ENCODE assay signal across 23 mouse cellular contexts in genomic region chr11:8703876-8704275, GRCm38 (mm10). TPM values are rescaled to one million over a fixed set of nuclear protein-coding genes. Genes with fewer than 3 reads are reported as not detected.
DNase-seq lines count a peak whose midpoint lies in the region; ATAC-seq lines count a peak whose summit lies in the region.
"Had no signal": no experiment of that assay in that cellular context is flagged by ENCODE, and none has a peak within 500 bp of the region (broad histone marks: within the 10 kb centered on the region; RNA-seq: fewer than 3 reads in every experiment).

No protein-coding gene starts in this region.

- H3K4me2 ChIP-seq in limb, embryonic 13.5 days (replicated peaks) = no peak overlapping the region
- H3K4me2 ChIP-seq in embryonic facial prominence, embryonic 15.5 days (replicated peaks) = no peak overlapping the region
- H3K4me2 ChIP-seq: heart, embryonic 15.5 days; hindbrain, embryonic 15.5 days; lung, embryonic 14.5 days; midbrain, embryonic 11.5 days had no signal

- WGBS in limb, embryonic 13.5 days = 55% methylated on average over 6 of the region's 6 CpGs
- 87% methylated on average over 6 of the region's 6 CpGs for WGBS in limb, embryonic 10.5 days
- WGBS in embryonic facial prominence, embryonic 15.5 days = 26% methylated on average over 6 of the region's 6 CpGs
- 86% methylated on average over 6 of the region's 6 CpGs for WGBS in forebrain, embryonic 10.5 days

- ATAC-seq in limb, embryonic 13.5 days (ENCODE audit: low FRiP score, low read depth) = no peak
- peak; percentile 75 for ATAC-seq in embryonic facial prominence, embryonic 15.5 days (ENCODE audit: insufficient number of reproducible peaks, low FRiP score, low TSS enrichment, low read depth)
- peak; percentile 41 for ATAC-seq in megakaryocyte progenitor cell, adult 5-6 weeks (replicated peaks; ENCODE audit: poor library complexity)
- ATAC-seq: forebrain, postnatal 0 days had no signal

- DNase-seq in limb, embryonic 10.5 days (ENCODE audit: low spot score) = no peak
- DNase-seq in Muller cell, postnatal 12 days (ENCODE audit: inconsistent ontology term) = peak; percentile 55
- DNase-seq in forebrain, embryonic 10.5 days (ENCODE audit: extremely low spot score, low spot score) = no peak
- DNase-seq in layer of hippocampus, adult 8-10 months (ENCODE audit: low spot score in 2 of 2) = no peak
- DNase-seq in heart, adult 8-10 months (ENCODE audit: low spot score) = no peak
- DNase-seq: adrenal gland, postnatal 25 days; cerebellum, adult 9-10 months; forebrain, postnatal 0 days; gastrocnemius, postnatal 36 days; heart, postnatal 4 days; lung, embryonic 14.5 days; right cerebral cortex, postnatal 14 days; spleen, adult 18-20 months; thymus, postnatal 14 days had no signal

- no peaks in the 10 kb centered on the region for H3K27me3 ChIP-seq in limb, embryonic 13.5 days
- H3K27me3 ChIP-seq in limb, embryonic 10.5 days (ENCODE audit: low read depth, poor library complexity, severe bottlenecking) = no peaks in the 10 kb centered on the region
- H3K27me3 ChIP-seq in embryonic facial prominence, embryonic 15.5 days = no peaks in the 10 kb centered on the region
- no peaks in the 10 kb centered on the region for H3K27me3 ChIP-seq in forebrain, embryonic 10.5 days (ENCODE audit: poor library complexity, severe bottlenecking)
- H3K27me3 ChIP-seq: heart, embryonic 15.5 days; hindbrain, embryonic 15.5 days had no signal

- H3K4me3 ChIP-seq in limb, embryonic 13.5 days = no peak overlapping the region
- no peak overlapping the region for H3K4me3 ChIP-seq in limb, embryonic 10.5 days
- H3K4me3 ChIP-seq in embryonic facial prominence, embryonic 15.5 days (replicated peaks) = no peak overlapping the region
- H3K4me3 ChIP-seq in forebrain, embryonic 10.5 days = no peak overlapping the region
- H3K4me3 ChIP-seq: heart, embryonic 15.5 days; hindbrain, embryonic 15.5 days had no signal

- H3K36me3 ChIP-seq in limb, embryonic 13.5 days = no peaks in the 10 kb centered on the region
- H3K36me3 ChIP-seq in limb, embryonic 10.5 days = no peaks in the 10 kb centered on the region
- H3K36me3 ChIP-seq in embryonic facial prominence, embryonic 15.5 days = no peaks in the 10 kb centered on the region
- H3K36me3 ChIP-seq in forebrain, embryonic 10.5 days (replicated peaks) = no peaks in the 10 kb centered on the region
- H3K36me3 ChIP-seq: heart, embryonic 15.5 days; hindbrain, embryonic 15.5 days had no signal

- peak overlapping the region; percentile 22; the same call in 1 of the 2 replicates for H3K27ac ChIP-seq in limb, embryonic 13.5 days
- no peak overlapping the region for H3K27ac ChIP-seq in limb, embryonic 10.5 days
- peak overlapping the region; percentile 66 for H3K27ac ChIP-seq in embryonic facial prominence, embryonic 15.5 days (replicated peaks)
- H3K27ac ChIP-seq in forebrain, embryonic 10.5 days = no peak overlapping the region
- H3K27ac ChIP-seq: heart, embryonic 15.5 days; hindbrain, embryonic 15.5 days; kidney, postnatal 0 days; liver, embryonic 14.5 days; macrophage had no signal

- peaks cover 24% of the 10 kb centered on the region for H3K4me1 ChIP-seq in limb, embryonic 13.5 days
- H3K4me1 ChIP-seq in limb, embryonic 10.5 days = peaks cover 36% of the 10 kb centered on the region
- peaks cover 27% of the 10 kb centered on the region for H3K4me1 ChIP-seq in embryonic facial prominence, embryonic 15.5 days
- peaks cover 32% of the 10 kb centered on the region for H3K4me1 ChIP-seq in forebrain, embryonic 10.5 days
- H3K4me1 ChIP-seq: hindbrain, embryonic 15.5 days had no signal

- no peak overlapping the region for H3K9ac ChIP-seq in limb, embryonic 13.5 days
- H3K9ac ChIP-seq in embryonic facial prominence, embryonic 15.5 days = no peak overlapping the region
- H3K9ac ChIP-seq: forebrain, postnatal 0 days; heart, embryonic 15.5 days; hindbrain, embryonic 15.5 days; liver, embryonic 14.5 days; lung, embryonic 14.5 days had no signal

- H3K9me3 ChIP-seq in limb, embryonic 13.5 days = no peaks in the 10 kb centered on the region
- H3K9me3 ChIP-seq in limb, embryonic 10.5 days (replicated peaks) = no peaks in the 10 kb centered on the region
- H3K9me3 ChIP-seq in embryonic facial prominence, embryonic 15.5 days (replicated peaks) = no peaks in the 10 kb centered on the region
- no peaks in the 10 kb centered on the region for H3K9me3 ChIP-seq in forebrain, embryonic 10.5 days
- H3K9me3 ChIP-seq: heart, embryonic 15.5 days; hindbrain, embryonic 15.5 days had no signal

RNA-seq across cellular contexts. Expression of gene Tns3, which starts 39.5 kb away (rescaled TPM):
- 42.9 and 45.3 TPM in 2 replicates for polyA plus RNA-seq in limb, embryonic 13.5 days (2015; fragmentation: Nextera tagmentation; extraction: Ambion mirVana)
- polyA plus RNA-seq in limb, embryonic 10.5 days (2016; fragmentation: Nextera tagmentation; extraction: Ambion mirVana) = 28.2 and 35.6 TPM in 2 replicates
- polyA plus RNA-seq in embryonic facial prominence, embryonic 15.5 days (2015; fragmentation: Nextera tagmentation; extraction: Ambion mirVana) = 23.4 and 25.9 TPM in 2 replicates
- 20.8 and 27.0 TPM in 2 replicates for total RNA-seq in megakaryocyte progenitor cell, adult 5-6 weeks (2015)
- total RNA-seq in megakaryocyte progenitor cell, adult 5-6 weeks (2017) = 11.5 and 11.7 TPM in 2 replicates
- 13.3 and 13.8 TPM in 2 replicates for polyA plus RNA-seq in forebrain, embryonic 10.5 days (2016; fragmentation: Nextera tagmentation; extraction: Ambion mirVana)
- total RNA-seq in layer of hippocampus, adult 8-10 months (2022) = 10 to 100 TPM; 50.9 to 62.2 (median 57.3) TPM
- 10 to 100 TPM; 22.9 to 25.7 (median 23.7) TPM for total RNA-seq in heart, adult 8-10 months (2022)

Comparison
In these comparisons a context has a peak if more than half of its experiments do, and no peak if none do; other contexts are left out.
1. H3K27ac ChIP-seq: peak in limb, embryonic 13.5 days (single experiment) and embryonic facial prominence, embryonic 15.5 days (single experiment); none in limb, embryonic 10.5 days (single experiment) and forebrain, embryonic 10.5 days (single experiment).